Mouse (Mus musculus) hindbrain, embryonic 16.5 days (tissue): ENCODE results near the gene Cox15. TPM values are rescaled to one million over a fixed set of nuclear protein-coding genes. Genes with fewer than 3 reads are reported as not detected.

Experiments
- ATAC-seq: fragments of 200-750 bp; cut with Nextera tagmentation; 2 replicates; pipeline ENCODE4 v1.8.0; 2017; ENCODE audit warnings: moderate TSS enrichment, moderate library complexity
- H3K27ac ChIP-seq: fragments of 300-500 bp; sonication (generic); 2 replicates; pipeline ENCODE4 v1.5.1; 2014; ENCODE audit warnings: low read depth, mild to moderate bottlenecking, control low read depth, low read length, moderate library complexity
- H3K27me3 ChIP-seq: fragments of 300-500 bp; sonication (generic); replicated peaks from 2 replicates; pipeline ENCODE4 v1.6.1; 2014; ENCODE audit warnings: low read length; ENCODE audit not compliant: control insufficient read depth, insufficient read depth
- H3K36me3 ChIP-seq: fragments of 300-500 bp; sonication (generic); 2 replicates; pipeline ENCODE4 v1.6.1; 2014; ENCODE audit warnings: mild to moderate bottlenecking, low read length, moderate library complexity, mixed read lengths; ENCODE audit not compliant: control insufficient read depth, insufficient read depth
- H3K4me1 ChIP-seq: fragments of 300-500 bp; sonication (generic); 2 replicates; pipeline ENCODE4 v1.6.1; 2014; ENCODE audit warnings: low read depth, low read length; ENCODE audit not compliant: control insufficient read depth, insufficient read depth
- H3K4me2 ChIP-seq: fragments of 300-500 bp; sonication (generic); 2 replicates; pipeline ENCODE4 v1.6.1; 2014; ENCODE audit warnings: mild to moderate bottlenecking, low read length, control low read depth, moderate library complexity
- H3K4me3 ChIP-seq: fragments of 300-500 bp; sonication (generic); 2 replicates; pipeline ENCODE4 v1.5.1; 2014; ENCODE audit warnings: mild to moderate bottlenecking, low read length, control low read depth, moderate library complexity
- H3K9ac ChIP-seq: fragments of 300-500 bp; sonication (generic); 2 replicates; pipeline ENCODE4 v1.6.1; 2014; ENCODE audit warnings: low read depth, mild to moderate bottlenecking, control low read depth, low read length, moderate library complexity
- H3K9me3 ChIP-seq: fragments of 300-500 bp; sonication (generic); 2 replicates; pipeline ENCODE4 v1.6.1; 2014; ENCODE audit warnings: mild to moderate bottlenecking, low read length, moderate library complexity; ENCODE audit not compliant: control insufficient read depth
- WGBS: fragments of 180-500 bp; shearing (Covaris S2); extraction: QIAGEN DNeasy Blood & Tissue Kit; methylation state at CpG from one replicate; pipeline ENCODE4 v1.1.7; 2014; 5-methylcytosine and 5-hydroxymethylcytosine counted together
- polyA plus RNA-seq: library from polyadenylated mRNA; unstranded; fragments of >200 nt; fragmentation: Nextera tagmentation; extraction: Ambion mirVana; gene quantifications from 2 replicates; pipeline ENCODE4 v1.2.1, GENCODE M21; 2015

The Cox15 gene
- polyA plus RNA-seq, 1 experiment from 2014 or later: 13.2 TPM

- 95% methylated on average over 4 of the region's 4 CpGs for WGBS
- Histone ChIP-seq H3K27ac (no peak overlapping the region), H3K9me3 (no peaks in the 10 kb centered on the region), H3K36me3 (peaks cover 21% of the 10 kb centered on the region), H3K4me3 (no peak overlapping the region), H3K9ac (no peak overlapping the region), H3K4me2 (no peak overlapping the region), H3K4me1 (peaks cover 2% of the 10 kb centered on the region; the same call in 1 of the 2 replicates), H3K27me3 (no peaks in the 10 kb centered on the region)
- ATAC-seq: no peak
These were observed 4.9 kb downstream of the Cox15 start for GRCm38 (mm10) chr19:43747877-43748276.

GRCm38 (mm10) chr19:43745740-43746139 lies 7.1 kb downstream of the Cox15 start:
- Histone ChIP-seq H3K4me1 (no peaks in the 10 kb centered on the region), H3K27ac (no peak overlapping the region), H3K27me3 (no peaks in the 10 kb centered on the region), H3K36me3 (peaks cover 27% of the 10 kb centered on the region), H3K9ac (no peak overlapping the region), H3K9me3 (no peaks in the 10 kb centered on the region), H3K4me3 (no peak overlapping the region), H3K4me2 (no peak overlapping the region)
- 98% methylated on average over 3 of the region's 3 CpGs for WGBS
- no peak for ATAC-seq

DNA sequence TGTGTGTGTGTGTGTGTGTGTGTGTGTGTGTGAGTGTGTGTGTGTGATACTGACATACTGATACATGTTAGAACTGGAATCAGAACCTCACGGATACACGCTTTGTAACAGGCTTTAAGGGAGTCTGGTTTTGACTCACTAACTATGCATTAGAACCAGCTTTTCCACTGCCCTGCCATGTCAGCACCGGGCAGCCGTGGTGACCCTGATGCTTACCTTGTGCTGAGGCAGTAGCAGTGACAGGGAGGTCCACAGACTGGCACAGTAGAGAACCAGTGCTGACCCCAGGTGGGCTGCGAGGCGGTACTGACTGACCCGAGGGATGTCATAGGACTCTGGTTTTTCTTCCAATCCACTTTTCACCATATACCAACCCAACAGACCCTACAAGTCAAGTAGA lies 9.4 kb downstream of the Cox15 start:
- no peak for ATAC-seq
- H3K4me3 ChIP-seq: no peak overlapping the region
- H3K4me1 ChIP-seq: no peaks in the 10 kb centered on the region
- H3K27me3 ChIP-seq: no peaks in the 10 kb centered on the region
- H3K27ac ChIP-seq: no peak overlapping the region
- no peak overlapping the region for H3K9ac ChIP-seq
- H3K36me3 ChIP-seq: peaks cover 32% of the 10 kb centered on the region
- no peaks in the 10 kb centered on the region for H3K9me3 ChIP-seq
- WGBS: 98% methylated on average over 7 of the region's 7 CpGs
- no peak overlapping the region for H3K4me2 ChIP-seq

- H3K9me3 ChIP-seq: no peaks in the 10 kb centered on the region
- 97% methylated on average over 10 of the region's 10 CpGs for WGBS
- H3K36me3 ChIP-seq: peaks cover 28% of the 10 kb centered on the region
- no peak overlapping the region for H3K4me3 ChIP-seq
- ATAC-seq: no peak
- H3K9ac ChIP-seq: no peak overlapping the region
- no peaks in the 10 kb centered on the region for H3K4me1 ChIP-seq
- no peak overlapping the region for H3K27ac ChIP-seq
- H3K27me3 ChIP-seq: no peaks in the 10 kb centered on the region
- H3K4me2 ChIP-seq: no peak overlapping the region
These were observed 14.4 kb downstream of the Cox15 start for GRCm38 (mm10) chr19:43738409-43738808.

DNA sequence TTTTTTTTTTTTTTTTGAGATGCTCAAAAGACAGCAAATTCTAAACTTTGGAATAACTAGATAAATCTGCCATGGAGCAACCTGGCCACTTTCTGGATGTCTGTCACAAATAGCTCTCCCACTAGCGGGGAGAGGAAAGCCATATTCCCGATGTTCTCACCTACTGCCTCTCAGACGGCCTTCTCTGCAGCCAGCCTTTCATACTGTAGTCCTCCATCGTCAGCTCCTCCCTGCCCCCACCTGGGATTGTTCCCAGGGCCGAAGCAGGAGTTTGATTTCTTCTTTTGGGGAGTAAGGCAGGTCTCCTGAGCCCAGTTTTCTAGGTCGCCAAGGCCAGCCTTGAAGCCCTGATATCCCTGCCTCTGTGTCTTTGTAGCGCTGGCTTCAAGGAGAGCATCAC lies 21.6 kb downstream of the Cox15 start:
- Histone ChIP-seq H3K36me3 (peaks cover 30% of the 10 kb centered on the region), H3K27ac (no peak overlapping the region), H3K9me3 (no peaks in the 10 kb centered on the region), H3K4me1 (no peaks in the 10 kb centered on the region), H3K4me3 (no peak overlapping the region), H3K4me2 (no peak overlapping the region), H3K27me3 (no peaks in the 10 kb centered on the region), H3K9ac (no peak overlapping the region)
- no peak for ATAC-seq
- 65% methylated on average over 7 of the region's 7 CpGs for WGBS

DNA sequence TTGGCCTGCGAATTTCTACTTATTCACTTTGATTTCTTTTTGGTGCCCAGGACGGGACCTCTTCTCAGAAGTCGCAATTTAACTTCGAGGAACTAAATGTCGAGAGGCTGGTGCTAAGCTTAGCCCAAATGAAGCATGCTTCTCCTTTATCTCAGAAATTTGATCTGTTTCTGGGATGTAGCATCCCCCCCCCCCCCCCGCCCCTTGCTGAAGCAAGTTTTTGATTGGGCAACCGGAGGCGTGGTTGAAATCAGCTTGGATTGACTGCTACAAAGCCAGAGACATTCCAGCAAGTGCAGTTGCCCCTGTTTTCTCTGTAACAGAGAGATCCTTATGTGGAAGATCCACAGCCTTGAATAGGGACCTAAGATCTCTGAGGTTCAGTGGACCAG lies 22.8 kb downstream of the Cox15 start:
- Histone ChIP-seq H3K9ac (peak overlapping the region; percentile 53), H3K9me3 (no peaks in the 10 kb centered on the region), H3K27ac (no peak overlapping the region), H3K27me3 (no peaks in the 10 kb centered on the region), H3K4me3 (peak overlapping the region; percentile 21), H3K4me2 (peak overlapping the region; percentile 45), H3K4me1 (no peaks in the 10 kb centered on the region), H3K36me3 (peaks cover 28% of the 10 kb centered on the region)
- no peak for ATAC-seq
- WGBS: 40% methylated on average over 8 of the region's 8 CpGs

GRCm38 (mm10) chr19:43729296-43730036 lies 23.3 kb downstream of the Cox15 start:
- Histone ChIP-seq H3K27ac (no peak overlapping the region), H3K4me1 (no peaks in the 10 kb centered on the region), H3K36me3 (peaks cover 28% of the 10 kb centered on the region), H3K4me2 (peak overlapping the region; percentile 45), H3K27me3 (no peaks in the 10 kb centered on the region), H3K9ac (peak overlapping the region; percentile 53), H3K4me3 (peak overlapping the region; percentile 21), H3K9me3 (no peaks in the 10 kb centered on the region)
- ATAC-seq: no peak
- 46% methylated on average over 22 of the region's 22 CpGs for WGBS

DNA sequence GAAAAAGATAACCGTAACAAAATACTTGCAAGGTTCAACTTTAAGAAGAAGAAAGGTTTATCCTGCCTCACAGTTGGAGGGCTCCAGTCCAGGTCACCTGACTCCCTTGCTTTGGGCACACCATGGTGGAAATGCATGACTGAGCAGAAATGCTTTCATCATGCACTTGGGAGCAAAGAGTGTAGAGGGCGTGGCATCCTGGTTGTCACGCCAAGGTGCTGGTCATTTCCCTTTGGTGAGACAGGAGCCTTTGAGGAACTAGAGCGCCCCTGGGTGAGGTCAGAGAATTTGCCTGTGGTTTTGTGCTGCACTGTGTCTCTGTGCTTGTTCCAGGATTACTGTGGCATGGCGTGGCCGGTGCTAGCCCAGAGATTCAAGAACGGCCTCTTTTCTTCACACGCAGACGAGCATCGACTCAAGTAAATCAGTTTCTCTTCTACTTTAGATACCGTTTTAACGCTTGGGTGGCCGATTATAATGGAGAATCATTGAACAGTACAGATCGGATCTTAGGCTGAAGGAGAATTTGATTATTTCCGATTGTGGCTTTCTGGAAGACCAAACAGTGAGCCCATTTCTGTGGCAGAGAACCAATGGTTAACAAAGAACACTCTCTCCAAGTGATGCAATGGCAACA lies 26.2 kb downstream of the Cox15 start:
- Histone ChIP-seq H3K9me3 (no peaks in the 10 kb centered on the region), H3K4me3 (no peak overlapping the region), H3K9ac (no peak overlapping the region), H3K27ac (no peak overlapping the region), H3K4me2 (no peak overlapping the region), H3K4me1 (no peaks in the 10 kb centered on the region), H3K27me3 (no peaks in the 10 kb centered on the region), H3K36me3 (peaks cover 27% of the 10 kb centered on the region)
- WGBS: 71% methylated on average over 15 of the region's 15 CpGs
- ATAC-seq: no peak

GRCm38 (mm10) chr19:43724821-43725220 lies 28.0 kb downstream of the Cox15 start:
- H3K9ac ChIP-seq: no peak overlapping the region

More at GRCm38 (mm10) chr19:43724821-43725220, 28.0 kb downstream of the Cox15 start:
- WGBS: 85% methylated on average over 7 of the region's 7 CpGs
- Histone ChIP-seq H3K9me3 (no peaks in the 10 kb centered on the region), H3K4me1 (no peaks in the 10 kb centered on the region), H3K4me2 (no peak overlapping the region), H3K4me3 (no peak overlapping the region), H3K27me3 (no peaks in the 10 kb centered on the region), H3K36me3 (peaks cover 27% of the 10 kb centered on the region), H3K27ac (no peak overlapping the region)
- no peak for ATAC-seq
